Mouse (Mus musculus) stomach, postnatal 0 days (tissue): ENCODE results near the gene Rpl24. TPM values are rescaled to one million over a fixed set of nuclear protein-coding genes. Genes with fewer than 3 reads are reported as not detected.

Source experiments
- ATAC-seq: fragments of 200-750 bp; cut with Nextera tagmentation; 2 replicates; pipeline ENCODE4 v1.8.0; 2017; ENCODE audit not compliant: low FRiP score, low TSS enrichment
- DNase-seq: peaks from one replicate; pipeline ENCODE4 v3.0.0-alpha.2; 2016; ENCODE audit warnings: low spot score
- H3K27ac ChIP-seq: fragments of 300-500 bp; sonication (generic); replicated peaks from 2 replicates; pipeline ENCODE4 v1.5.1; 2014; ENCODE audit warnings: mild to moderate bottlenecking, control low read depth
- H3K27me3 ChIP-seq: fragments of 300-500 bp; sonication (generic); 2 replicates; pipeline ENCODE4 v1.6.1; 2014; ENCODE audit warnings: low read length; ENCODE audit not compliant: control insufficient read depth, insufficient read depth
- H3K36me3 ChIP-seq: fragments of 300-500 bp; sonication (generic); 2 replicates; pipeline ENCODE4 v1.6.1; 2014; ENCODE audit warnings: low read length, mixed read lengths; ENCODE audit not compliant: control insufficient read depth, insufficient read depth
- H3K4me1 ChIP-seq: fragments of 300-500 bp; sonication (generic); replicated peaks from 2 replicates; pipeline ENCODE4 v1.6.1; 2014; ENCODE audit warnings: antibody characterized with exemption; ENCODE audit not compliant: control insufficient read depth, insufficient read depth
- H3K4me2 ChIP-seq: fragments of 300-500 bp; sonication (generic); replicated peaks from 2 replicates; pipeline ENCODE4 v1.6.1; 2014; ENCODE audit warnings: low read depth, mild to moderate bottlenecking, control low read depth, moderate library complexity
- H3K4me3 ChIP-seq: fragments of 300-500 bp; sonication (generic); 2 replicates; pipeline ENCODE4 v1.5.1; 2014; ENCODE audit warnings: low read depth, low read length, control low read depth
- H3K9ac ChIP-seq: fragments of 300-500 bp; sonication (generic); 2 replicates; pipeline ENCODE4 v1.6.1; 2014; ENCODE audit warnings: mild to moderate bottlenecking, low read length, control low read depth, mixed read lengths
- H3K9me3 ChIP-seq: fragments of 300-500 bp; sonication (generic); 2 replicates; pipeline ENCODE4 v1.6.1; 2016; ENCODE audit warnings: low read length; ENCODE audit not compliant: control insufficient read depth
- CTCF ChIP-seq: IDR thresholded peaks from 2 replicates; pipeline ENCODE4 v1.5.1; 2016; ENCODE audit warnings: antibody characterized with exemption, low read depth, mild to moderate bottlenecking, moderate library complexity
- EP300 ChIP-seq: optimal IDR thresholded peaks from 2 replicates; pipeline ENCODE3; 2016; ENCODE audit warnings: antibody characterized with exemption
- WGBS: fragments of 180-500 bp; shearing (Covaris S2); extraction: QIAGEN DNeasy Blood & Tissue Kit; methylation state at CpG from one replicate; pipeline ENCODE4 v1.1.7; 2014; 5-methylcytosine and 5-hydroxymethylcytosine counted together
- polyA plus RNA-seq: library from polyadenylated mRNA; unstranded; fragments of >200 nt; fragmentation: Nextera tagmentation; extraction: Ambion mirVana; gene quantifications from 2 replicates; pipeline ENCODE4 v1.2.1, GENCODE M21; 2015

Gene Rpl24
- polyA plus RNA-seq, 1 experiment from 2014 or later, result 770 TPM

DNA sequence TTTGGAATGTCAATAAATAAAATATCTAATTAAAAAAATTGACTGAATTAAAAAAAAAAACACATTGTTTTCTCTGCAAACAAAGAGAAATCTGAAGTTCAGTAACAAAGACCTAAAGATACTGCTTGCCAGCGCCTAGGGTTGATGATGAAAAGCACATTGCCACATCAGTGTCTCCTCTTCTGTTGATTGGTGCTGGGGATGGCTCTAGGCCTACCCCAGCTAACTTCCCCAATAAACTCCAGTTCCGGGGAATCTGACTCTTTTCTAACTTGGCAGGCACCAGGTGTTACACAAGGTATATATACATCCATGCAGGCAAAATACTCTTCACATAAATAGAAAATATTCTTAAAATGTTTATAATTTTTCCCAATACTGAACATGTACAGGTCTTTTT, 28.2 kb downstream of the Rpl24 start:
- no peak overlapping the region for H3K4me2 ChIP-seq
- no peaks in the 10 kb centered on the region for H3K4me1 ChIP-seq
- no peak overlapping the region for H3K27ac ChIP-seq
- 93% methylated on average over 2 of the region's 2 CpGs for WGBS
- no peaks in the 10 kb centered on the region for H3K9me3 ChIP-seq
- no peak for ATAC-seq
- H3K4me3 ChIP-seq, result no peak overlapping the region
- no peak for DNase-seq
- TF ChIP-seq EP300, result no peak
- no peak for TF ChIP-seq CTCF
- H3K9ac ChIP-seq, result no peak overlapping the region
- peaks cover 4% of the 10 kb centered on the region; the same call in 1 of the 2 replicates for H3K36me3 ChIP-seq
- no peaks in the 10 kb centered on the region for H3K27me3 ChIP-seq

DNA sequence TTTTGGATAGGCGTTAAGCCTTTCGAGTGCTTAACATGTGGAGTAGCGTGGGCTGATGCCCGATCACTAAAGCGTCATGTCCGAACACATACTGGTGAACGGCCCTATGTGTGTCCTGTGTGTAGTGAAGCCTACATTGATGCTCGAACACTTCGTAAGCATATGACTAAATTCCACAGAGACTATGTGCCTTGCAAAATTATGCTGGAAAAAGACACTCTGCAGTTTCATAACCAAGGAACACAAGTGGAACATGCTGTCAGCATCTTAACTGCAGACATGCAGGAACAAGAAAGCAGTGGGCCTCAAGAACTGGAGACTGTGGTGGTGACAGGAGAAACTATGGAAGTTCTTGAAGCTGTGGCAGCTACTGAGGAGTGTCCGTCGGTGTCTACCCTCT, 40.7 kb downstream of the Rpl24 start:
- ATAC-seq (no peak), DNase-seq (no peak)
- TF ChIP-seq EP300 (no peak), CTCF (no peak)
- Histone ChIP-seq H3K4me1 (no peaks in the 10 kb centered on the region), H3K4me2 (no peak overlapping the region), H3K9me3 (no peaks in the 10 kb centered on the region), H3K9ac (no peak overlapping the region), H3K27me3 (no peaks in the 10 kb centered on the region), H3K27ac (no peak overlapping the region), H3K4me3 (no peak overlapping the region), H3K36me3 (peaks cover 13% of the 10 kb centered on the region)
- WGBS, result 94% methylated on average over 11 of the region's 11 CpGs

DNA sequence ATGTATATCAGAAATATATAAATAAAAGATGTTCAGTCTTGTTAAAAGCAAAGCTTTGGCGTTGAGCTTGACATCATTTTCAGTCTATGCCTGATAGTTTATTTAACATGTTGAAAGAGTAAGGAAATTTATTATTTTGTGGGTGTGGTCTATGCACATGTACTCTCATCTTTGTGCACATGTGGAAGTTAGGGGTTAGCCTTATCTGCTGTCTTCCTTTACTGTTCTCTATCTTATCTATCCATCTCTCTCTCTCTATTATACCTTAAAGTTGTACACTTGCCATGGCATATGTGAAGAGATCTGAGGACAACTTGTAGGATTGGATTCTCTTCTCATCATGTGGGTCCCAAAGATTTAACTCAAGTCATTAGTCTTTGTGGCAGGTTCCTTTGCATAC, 42.8 kb downstream of the Rpl24 start:
- Histone ChIP-seq H3K4me1 (no peaks in the 10 kb centered on the region), H3K27ac (no peak overlapping the region), H3K9ac (no peak overlapping the region), H3K9me3 (no peaks in the 10 kb centered on the region), H3K4me2 (no peak overlapping the region), H3K4me3 (no peak overlapping the region), H3K27me3 (no peaks in the 10 kb centered on the region), H3K36me3 (peaks cover 13% of the 10 kb centered on the region)
- WGBS, result 83% methylated on average over 1 of the region's 1 CpGs
- DNase-seq (no peak), ATAC-seq (no peak)
- TF ChIP-seq EP300 (no peak), CTCF (no peak)

DNA sequence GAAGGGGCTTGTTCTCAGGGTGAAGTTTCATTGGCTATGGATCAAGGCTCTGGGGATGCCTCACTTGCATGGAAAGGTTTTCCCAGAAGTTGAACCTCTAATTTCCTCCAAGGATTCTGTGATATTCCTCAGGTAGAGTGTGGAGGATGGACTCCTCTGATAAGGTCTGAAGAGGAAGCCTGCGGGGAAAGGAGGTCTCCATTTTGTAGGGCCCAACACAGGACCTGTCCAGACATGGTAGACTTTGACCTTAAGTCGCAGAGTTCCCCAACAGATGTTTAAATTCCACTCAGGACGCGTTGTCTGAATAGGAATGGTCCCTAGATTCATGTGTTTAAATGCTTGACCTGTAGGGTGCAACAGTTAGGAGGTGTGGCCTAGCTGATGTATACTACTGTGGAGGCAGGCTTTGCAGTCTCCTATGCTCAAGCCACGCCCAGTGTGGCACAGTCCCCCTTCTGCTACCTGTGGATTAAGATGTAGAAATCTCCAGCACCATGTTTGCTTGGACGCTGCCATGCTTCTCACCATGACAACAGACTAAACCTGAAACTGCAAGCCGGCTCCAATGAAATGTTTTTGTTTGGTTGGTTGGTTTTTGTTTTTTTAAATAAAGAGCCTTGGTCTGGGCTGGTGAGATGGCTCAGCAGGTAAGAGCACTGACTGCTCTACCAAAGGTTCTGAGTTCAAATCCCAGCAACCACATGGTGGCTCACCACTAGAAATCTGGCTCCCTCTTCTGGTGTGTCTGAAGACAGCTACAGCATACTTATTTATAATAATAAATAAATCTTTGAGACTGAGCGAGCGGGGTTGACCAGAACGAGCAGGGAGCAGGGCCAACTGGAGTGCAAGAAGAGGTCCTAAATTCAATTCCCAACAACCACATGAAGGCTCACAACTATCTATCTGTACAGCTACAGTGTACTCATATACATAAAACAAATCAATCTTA, 47.0 kb downstream of the Rpl24 start:
- TF ChIP-seq CTCF, result peak; percentile 14; the same call in 1 of the 2 replicates
- no peak for TF ChIP-seq EP300
- H3K36me3 ChIP-seq, result peaks cover 21% of the 10 kb centered on the region
- no peak for DNase-seq
- H3K9me3 ChIP-seq, result no peaks in the 10 kb centered on the region
- no peak overlapping the region for H3K27ac ChIP-seq
- 0 out of 2 replicates have a peak, but pooled peaks have one; percentile 35 for ATAC-seq
- WGBS, result 84% methylated on average over 10 of the region's 10 CpGs
- no peak overlapping the region for H3K4me3 ChIP-seq
- no peaks in the 10 kb centered on the region for H3K27me3 ChIP-seq
- H3K4me1 ChIP-seq, result no peaks in the 10 kb centered on the region
- no peak overlapping the region for H3K4me2 ChIP-seq
- H3K9ac ChIP-seq, result no peak overlapping the region

DNA sequence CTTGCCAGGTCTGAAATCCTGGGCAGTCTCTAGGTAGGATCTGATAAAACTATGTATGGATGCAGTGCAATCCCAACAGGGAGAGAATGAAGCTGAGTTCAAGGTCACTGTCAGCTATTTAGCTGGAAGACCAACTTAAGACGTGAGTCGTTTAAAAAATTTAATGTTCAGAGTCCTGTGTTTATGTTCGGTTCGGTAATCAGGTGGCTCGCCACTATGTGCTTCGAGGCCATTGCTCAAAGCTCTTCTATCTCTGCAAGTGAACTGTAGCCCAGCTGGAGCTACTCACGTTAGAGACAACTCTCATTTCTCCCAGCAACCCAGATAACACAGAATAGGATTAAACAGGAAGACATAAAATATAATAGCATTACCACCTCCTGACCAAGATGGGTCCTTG, 48.0 kb downstream of the Rpl24 start:
- ATAC-seq (no peak), DNase-seq (no peak)
- Histone ChIP-seq H3K4me3 (no peak overlapping the region), H3K4me2 (no peak overlapping the region), H3K27me3 (no peaks in the 10 kb centered on the region), H3K4me1 (no peaks in the 10 kb centered on the region), H3K9ac (no peak overlapping the region), H3K9me3 (no peaks in the 10 kb centered on the region), H3K27ac (no peak overlapping the region), H3K36me3 (peaks cover 25% of the 10 kb centered on the region)
- WGBS, result 66% methylated on average over 7 of the region's 7 CpGs
- TF ChIP-seq CTCF, result no peak
- TF ChIP-seq EP300, result no peak

DNA sequence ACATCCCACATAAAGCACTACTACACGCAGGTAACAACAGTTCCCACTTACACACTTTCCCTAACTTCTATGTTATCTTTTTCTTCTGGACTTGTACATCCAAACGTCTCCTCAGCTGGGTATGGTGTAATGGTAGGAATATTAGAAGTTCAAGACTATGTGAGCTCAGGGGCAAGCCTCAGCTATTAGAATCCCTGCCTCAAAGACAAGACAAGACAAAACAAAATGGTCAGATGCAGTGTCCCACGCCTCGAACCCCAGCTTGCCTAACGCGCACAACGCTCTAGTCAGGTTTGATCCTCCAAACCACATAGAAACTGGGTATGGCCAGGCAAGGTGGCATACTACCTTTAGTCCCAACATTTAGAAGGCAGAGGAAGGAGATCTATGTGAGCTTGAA, 53.6 kb downstream of the Rpl24 start:
- Histone ChIP-seq H3K36me3 (peaks cover 28% of the 10 kb centered on the region), H3K27ac (no peak overlapping the region), H3K9ac (no peak overlapping the region), H3K27me3 (no peaks in the 10 kb centered on the region), H3K9me3 (no peaks in the 10 kb centered on the region), H3K4me1 (no peaks in the 10 kb centered on the region), H3K4me2 (no peak overlapping the region), H3K4me3 (no peak overlapping the region)
- no peak for DNase-seq
- 96% methylated on average over 7 of the region's 7 CpGs for WGBS
- no peak for TF ChIP-seq CTCF
- no peak for TF ChIP-seq EP300
- ATAC-seq, result no peak

Other genes starting within 250 kb of the Rpl24 start
- 9.0 and 9.1 TPM in 2 replicates for gene Nfkbiz, start 127.4 kb upstream of the Rpl24 start, polyA plus RNA-seq
- 0.11 and 0.16 TPM in 2 replicates for gene Nxpe3, start 71.0 kb upstream of the Rpl24 start, polyA plus RNA-seq
- gene Cep97, start 31.4 kb upstream of the Rpl24 start, polyA plus RNA-seq, result 1.9 and 2.6 TPM in 2 replicates
- 6.8 and 7.3 TPM in 2 replicates for gene Zbtb11, start 7.6 kb downstream of the Rpl24 start, polyA plus RNA-seq
- gene Pcnp, start 63.5 kb downstream of the Rpl24 start, polyA plus RNA-seq, result 122 and 128 TPM in 2 replicates
- gene Trmt10c, start 71.5 kb downstream of the Rpl24 start, polyA plus RNA-seq, result 16.2 and 17.6 TPM in 2 replicates
- gene Senp7, start 82.1 kb downstream of the Rpl24 start, polyA plus RNA-seq, result 11.0 and 12.6 TPM in 2 replicates
- 0.13 and 0.40 TPM in 2 replicates for gene Impg2, start 238.0 kb downstream of the Rpl24 start, polyA plus RNA-seq